Mouse (Mus musculus) adrenal gland (tissue): ENCODE results near the gene Nkx2-1.
"Not testable (repeated sequence)": the region's sequence is repeated elsewhere in the genome, so short reads cannot be mapped to it uniquely, and the experiment has no call there.

ENCODE experiments used
- intact Hi-C: fragments of 180-260 bp; cut with DNase I; formaldehyde crosslinking; loops from one replicate; pipeline ENCODE4 v1.15.1; 2025
- long read RNA-seq, 2 experiments: library from polyadenylated mRNA; unstranded; transcript quantifications; one replicate each; pipeline ENCODE4 v2.0.0; 2020; ENCODE audit warnings: borderline replicate concordance in 1 of 2; ENCODE audit not compliant: insufficient replicate concordance in 1 of 2

Nkx2-1 gene
- long read RNA-seq, experiment 1, result 0 reads
- long read RNA-seq, experiment 2, result 0 reads

DNA sequence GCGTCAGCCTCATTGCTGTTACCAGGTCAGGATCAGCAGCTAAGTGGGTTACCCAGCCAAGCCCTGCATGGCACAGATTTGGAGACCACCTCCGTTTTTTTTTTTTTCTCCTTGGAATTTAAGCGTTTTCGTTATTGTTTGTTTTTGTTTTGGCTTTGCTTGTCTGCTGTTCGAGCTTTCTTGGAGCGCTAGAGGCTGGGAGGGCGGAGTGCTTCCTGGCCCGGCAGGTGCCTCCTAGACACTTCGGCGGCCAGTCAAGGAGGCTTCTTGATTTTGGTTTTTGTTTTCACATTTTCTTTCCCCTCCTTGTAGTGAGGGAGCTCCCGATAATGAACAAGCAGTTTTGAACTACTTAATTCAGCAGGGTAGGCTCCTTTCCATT is at the start of gene Nkx2-1:
Gene Nkx2-1 (minus strand): TSS at position 25 of the 382 bp plus-strand sequence.
- intact Hi-C loops, result no loop called here

DNA sequence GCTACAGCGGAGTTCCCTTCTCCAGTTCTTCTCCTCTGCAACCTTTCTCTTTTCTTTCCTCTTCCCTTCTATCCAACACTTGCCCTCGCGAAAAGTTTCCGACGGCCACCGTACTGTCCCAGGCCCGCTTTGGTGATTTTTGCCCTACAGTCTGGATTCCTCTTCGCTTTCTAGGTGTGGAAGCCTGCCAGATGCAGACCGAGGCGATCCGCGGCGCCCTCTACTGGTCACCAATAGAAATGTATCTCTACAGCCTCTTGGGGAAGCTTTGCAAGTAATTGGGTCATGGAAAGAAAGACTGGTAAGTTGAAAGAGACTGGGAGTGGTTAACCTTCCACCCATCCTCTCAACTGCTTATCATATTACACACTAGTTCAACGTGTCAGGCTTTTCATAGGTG is 4.4 kb upstream of the Nkx2-1 start:
- intact Hi-C loops, result no loop called here

DNA sequence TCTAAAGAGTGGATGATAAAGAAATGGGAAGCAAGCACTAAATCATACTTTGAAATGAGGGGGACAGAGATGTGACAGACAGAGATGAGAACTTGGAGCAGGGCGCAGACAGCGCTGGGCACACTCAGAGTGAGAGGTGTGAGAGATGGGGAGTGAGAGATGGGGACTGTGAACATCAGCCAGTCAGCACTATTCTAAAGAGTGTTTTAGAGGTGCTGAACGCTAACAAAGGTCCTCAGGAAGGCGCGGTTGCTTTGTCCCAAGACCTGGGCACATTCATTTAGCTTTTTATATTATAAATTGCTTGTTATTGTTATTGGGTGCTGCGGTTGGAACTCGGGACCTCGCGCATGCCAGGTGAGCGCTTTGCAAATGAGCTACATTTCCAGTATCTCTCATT is 3.9 kb upstream of the Nkx2-1 start:
- intact Hi-C loops, result no loop called here

GRCm38 (mm10) chr12:56538601-56539000 is 1.9 kb upstream of the Nkx2-1 start:
- intact Hi-C loops, result no loop called here

DNA sequence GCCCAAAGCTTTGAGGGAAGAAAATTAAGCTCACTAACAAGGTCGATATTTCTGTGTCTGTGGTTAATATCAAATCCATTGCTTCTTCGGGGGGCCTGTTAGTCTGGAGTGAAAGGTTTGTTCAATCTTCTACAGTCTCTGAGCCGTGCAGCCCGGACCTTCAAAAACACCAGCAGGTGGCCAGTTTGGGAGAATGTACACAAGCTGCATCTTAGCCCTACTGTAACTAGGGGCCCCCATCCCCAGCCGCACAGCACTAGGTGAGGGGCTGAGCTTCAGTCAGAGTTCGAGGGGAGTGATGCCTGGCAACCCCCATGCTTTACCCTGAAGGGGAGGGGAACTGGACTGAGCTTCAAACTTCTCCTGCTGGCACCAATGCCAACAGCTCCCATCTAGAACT is 1.2 kb upstream of the Nkx2-1 start:
- intact Hi-C loops, result no loop called here

GRCm38 (mm10) chr12:56537342-56537741 is 634 bp upstream of the Nkx2-1 start:
- intact Hi-C loops, result no loop called here

- intact Hi-C loops, result no loop called here
Observed at GRCm38 (mm10) chr12:56536174-56536883, 379 bp downstream of the Nkx2-1 start.

GRCm38 (mm10) chr12:56535411-56536173 is 1.1 kb downstream of the Nkx2-1 start:
- intact Hi-C loops, result no loop called here

DNA sequence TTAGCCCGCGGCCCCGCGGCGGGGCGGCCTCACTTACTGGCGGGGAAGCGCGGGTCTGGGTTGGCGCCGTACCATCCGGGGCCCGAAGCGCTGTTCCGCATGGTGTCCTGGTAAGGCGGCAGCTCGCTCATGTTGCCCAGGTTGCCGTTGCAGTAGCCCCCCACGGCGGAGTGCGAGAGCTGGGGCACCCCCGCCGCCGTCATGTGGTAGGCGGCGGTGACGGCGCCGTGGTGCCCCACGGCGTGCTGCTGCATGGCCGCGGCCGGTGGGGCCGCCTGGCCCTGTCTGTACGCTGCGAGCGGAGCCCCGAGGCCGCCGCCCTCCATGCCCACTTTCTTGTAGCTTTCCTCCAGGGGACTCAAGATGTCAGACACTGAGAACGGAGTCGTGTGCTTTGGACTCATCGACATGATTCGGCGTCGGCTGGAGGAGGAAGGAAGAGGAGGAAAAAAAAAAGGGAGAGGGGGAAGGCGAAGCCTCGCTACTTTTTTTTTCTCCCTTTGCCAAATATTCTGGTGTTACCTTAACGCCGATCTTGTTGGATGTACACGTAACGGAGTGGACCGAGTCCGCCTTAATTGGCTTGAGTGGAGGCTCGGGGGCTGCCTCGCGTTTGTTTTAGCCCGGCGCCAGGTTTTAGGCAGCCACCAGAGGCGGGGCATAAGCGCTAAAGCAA is 1.9 kb downstream of the Nkx2-1 start:
- intact Hi-C loops, result no loop called here

- intact Hi-C loops, result no loop called here
Observed at GRCm38 (mm10) chr12:56534311-56534650, 2.4 kb downstream of the Nkx2-1 start.

- intact Hi-C loops, result no loop called here
Observed at GRCm38 (mm10) chr12:56533501-56534310, 3.0 kb downstream of the Nkx2-1 start.

- intact Hi-C loops, result no loop called here
Observed at GRCm38 (mm10) chr12:56532986-56533495, 3.7 kb downstream of the Nkx2-1 start.

DNA sequence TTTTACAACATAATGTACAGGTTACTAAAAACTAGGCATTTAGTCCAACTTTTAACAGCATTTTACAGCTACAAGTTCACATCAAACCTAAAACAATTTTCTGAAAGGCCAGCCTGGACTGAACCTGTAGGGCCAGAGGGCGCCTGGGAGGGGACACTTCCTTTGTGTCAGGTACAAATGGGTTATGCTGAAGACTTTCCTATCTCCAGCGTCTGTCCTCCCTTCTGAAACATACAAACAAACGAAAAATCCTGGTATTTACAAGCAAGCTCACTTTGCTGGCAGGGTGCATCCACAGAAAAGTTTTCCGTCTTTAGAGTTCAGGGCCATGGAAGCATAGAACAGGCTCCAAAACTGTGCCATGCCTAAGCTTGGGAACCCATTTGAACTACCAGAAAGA is 4.6 kb downstream of the Nkx2-1 start:
- intact Hi-C loops, result no loop called here

- intact Hi-C loops, result no loop called here
Observed at GRCm38 (mm10) chr12:56531051-56531620, 5.6 kb downstream of the Nkx2-1 start.

GRCm38 (mm10) chr12:56529931-56530330 is 6.8 kb downstream of the Nkx2-1 start:
- intact Hi-C loops, result no loop called here

DNA sequence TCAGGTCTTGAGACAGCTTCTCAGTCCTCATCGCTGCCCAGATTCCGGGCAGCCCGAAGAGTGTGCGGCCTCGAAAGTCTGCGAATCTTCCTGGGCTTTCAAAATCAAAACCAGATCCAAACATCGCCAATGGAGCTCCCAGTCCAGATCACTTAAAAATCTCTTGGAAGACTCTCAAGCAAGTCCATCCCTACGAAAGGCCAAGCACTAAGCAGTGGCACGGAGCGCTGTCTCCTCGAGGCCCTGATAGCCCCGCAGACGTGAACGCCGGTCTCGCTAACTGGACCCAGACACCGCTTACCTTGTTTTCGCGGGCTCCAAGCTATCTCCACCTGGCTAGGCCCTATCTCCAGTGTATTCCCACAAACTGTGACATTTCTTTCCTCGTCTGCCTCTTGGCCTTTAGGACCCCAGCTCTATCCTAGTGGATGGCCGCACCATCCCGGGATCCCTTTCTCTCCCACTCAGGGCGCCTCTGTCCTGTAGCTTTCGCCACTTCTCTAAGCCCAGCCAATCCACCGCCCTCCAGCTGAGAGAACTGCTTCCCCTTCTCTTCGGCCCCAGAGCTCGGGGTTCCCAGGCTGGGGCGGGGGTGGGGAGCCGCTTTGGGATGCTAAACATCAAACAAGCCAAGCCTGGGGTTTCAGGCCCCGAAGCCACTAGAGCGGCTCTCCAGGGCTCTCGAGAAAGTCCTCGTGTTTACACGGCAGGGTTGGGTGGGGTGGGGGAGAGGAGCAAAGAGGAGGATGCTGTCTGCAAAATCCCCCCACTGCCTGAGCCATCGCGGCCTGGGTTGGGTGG is 7.6 kb downstream of the Nkx2-1 start:
- intact Hi-C loops, result no loop called here

DNA sequence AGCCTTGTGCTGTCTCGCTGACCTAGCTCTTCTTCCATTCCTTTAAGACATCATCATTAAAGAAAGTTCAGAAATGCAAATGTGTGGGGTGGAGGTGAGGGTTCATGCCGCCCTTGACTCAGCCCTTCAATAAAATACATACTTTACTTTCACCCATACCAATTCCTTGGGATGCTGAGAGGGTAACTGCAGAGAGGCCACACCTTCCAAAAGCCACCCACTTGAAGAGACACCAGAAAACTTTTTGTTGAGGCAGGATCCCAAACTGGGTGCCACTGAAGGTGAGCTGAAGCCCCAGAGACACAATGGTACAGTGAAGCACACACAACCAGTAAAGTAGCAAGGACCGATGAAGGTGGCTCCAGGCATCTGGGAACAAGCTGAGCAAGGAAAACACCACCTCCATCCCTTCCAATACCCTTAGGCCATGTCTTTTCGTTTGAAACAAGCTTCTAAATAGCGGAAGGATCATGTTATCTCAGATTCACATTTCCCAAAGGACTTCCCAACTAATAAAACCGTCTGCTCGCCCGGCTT is 8.6 kb downstream of the Nkx2-1 start:
- intact Hi-C loops, result no loop called here

GRCm38 (mm10) chr12:56527071-56527470 is 9.6 kb downstream of the Nkx2-1 start:
- intact Hi-C loops, result no loop called here

GRCm38 (mm10) chr12:56525219-56525797 is 11.4 kb downstream of the Nkx2-1 start:
- intact Hi-C loops, result not testable (repeated sequence)
